Mouse (Mus musculus) adrenal gland, postnatal 10 days (tissue): ENCODE measurements around the gene Med11. TPM values are rescaled to one million over a fixed set of nuclear protein-coding genes. Genes with fewer than 3 reads are reported as not detected.
"Not testable (repeated sequence)": the region's sequence is repeated elsewhere in the genome, so short reads cannot be mapped to it uniquely, and the experiment has no call there.

Experiments
- DNase-seq: peaks from one replicate; pipeline ENCODE4 v3.0.0; 2021; ENCODE audit warnings: mixed read lengths
- long read RNA-seq, 2 experiments: library from polyadenylated mRNA; stranded (forward); transcript quantifications; one replicate each; pipeline ENCODE4 v2.0.0; 2021
- total RNA-seq, 2 experiments: library from RNA; stranded (reverse); gene quantifications; 2 replicates each; pipeline ENCODE4 v1.2.3; 2021

The Med11 gene
- total RNA-seq: 10 to 100 TPM; 16.1 to 18.5 TPM
- long read RNA-seq, experiment 1, transcript Med11-201 (3 exons, 902 nt): major isoform, 12 of 30 reads
- long read RNA-seq, experiment 1, partial matches to known transcripts: 0 of 30 reads
- long read RNA-seq, experiment 1, other reads (novel, unspliced or antisense): 15 of 30 reads
- long read RNA-seq, experiment 2, transcript Med11-201 (3 exons, 902 nt): major isoform, 5 of 11 reads
- long read RNA-seq, experiment 2, partial matches to known transcripts: 0 of 11 reads
- long read RNA-seq, experiment 2, other reads (novel, unspliced or antisense): 3 of 11 reads

- DNase-seq: peak; percentile 96
Measured at GRCm38 (mm10) chr11:70451797-70452498, at the start of gene Med11. Gene Med11 (plus strand): TSS chr11:70451919.

DNA sequence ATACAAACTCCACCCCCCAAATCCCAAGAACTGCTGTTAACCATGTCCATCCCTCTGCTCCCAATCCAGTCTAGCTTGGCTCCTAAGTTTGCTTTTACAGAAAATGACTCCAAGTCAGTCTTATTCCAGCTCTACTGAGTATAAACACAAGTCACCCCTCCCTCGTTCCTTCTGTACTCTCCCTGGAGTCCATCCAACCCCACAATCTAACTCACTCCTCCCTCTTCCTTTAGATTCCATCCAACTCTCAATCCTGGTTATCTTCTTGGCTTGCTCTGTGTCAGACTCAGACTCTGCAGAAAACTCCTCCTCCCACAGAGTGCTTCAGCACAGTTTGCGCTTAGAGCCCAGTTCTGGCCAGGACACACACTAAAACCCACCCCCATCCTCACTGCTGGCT is 48.1 kb upstream of the Med11 start:
- no peak for DNase-seq

DNA sequence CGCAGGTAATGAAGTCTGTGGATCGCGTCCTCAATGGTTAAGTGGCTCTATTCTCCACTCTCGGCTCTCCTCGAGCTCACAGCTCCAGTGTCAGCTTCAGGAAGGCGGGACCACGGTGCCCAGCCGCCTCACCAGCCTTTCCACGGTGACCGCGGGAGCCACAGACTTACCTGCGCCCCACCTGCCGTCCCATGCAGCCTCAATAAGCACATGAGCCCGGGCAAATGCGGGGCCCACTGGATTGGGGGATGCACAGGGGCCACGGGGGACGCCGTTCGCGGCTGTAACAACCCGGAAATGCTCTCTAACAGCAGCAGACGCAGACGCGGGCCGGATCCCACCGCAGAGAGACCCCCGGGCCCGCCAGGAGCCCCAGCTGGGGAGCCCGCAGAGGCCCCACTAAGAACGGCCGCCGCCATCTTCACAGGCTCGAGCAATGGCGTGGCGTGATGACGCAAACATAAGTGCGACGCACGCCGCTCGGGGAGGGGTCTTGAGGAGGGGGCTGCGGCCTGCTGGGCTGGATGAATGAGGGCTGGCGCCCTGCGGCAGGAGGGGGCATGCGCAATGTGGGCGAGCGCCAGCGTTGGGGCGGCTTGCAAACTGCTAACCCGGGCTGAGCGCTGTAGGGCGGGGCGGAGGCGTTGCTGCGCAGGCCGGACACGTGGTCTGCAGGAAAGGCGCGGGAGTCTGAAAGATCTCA is 42.0 kb upstream of the Med11 start, which contains the start of gene Pelp1:
Gene Pelp1, minus strand, starts transcription at position 438 of the 703 bp plus-strand sequence.
- DNase-seq: peak; percentile 91

- no peak for DNase-seq
Measured at GRCm38 (mm10) chr11:70410297-70410643, 41.4 kb upstream of the Med11 start.

DNA sequence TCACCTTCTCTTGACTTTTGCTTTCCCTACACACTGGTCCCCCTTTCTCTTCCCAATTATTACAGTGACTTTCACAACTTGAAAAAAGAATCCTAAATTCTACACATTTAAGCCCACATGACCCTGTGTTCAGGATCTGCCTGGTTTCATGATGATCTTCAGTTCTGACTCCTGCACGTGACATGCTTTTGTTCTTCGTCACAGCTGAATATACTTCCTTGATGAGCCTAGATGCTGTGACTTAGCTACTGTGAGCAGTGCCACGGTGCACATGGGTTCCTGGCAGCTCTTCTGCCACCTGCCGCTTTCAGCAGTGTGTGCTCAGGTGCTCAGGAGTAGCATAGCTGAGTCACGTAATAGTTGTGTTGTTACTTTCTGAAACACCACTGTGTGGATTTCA is 39.1 kb upstream of the Med11 start:
- no peak for DNase-seq

DNA sequence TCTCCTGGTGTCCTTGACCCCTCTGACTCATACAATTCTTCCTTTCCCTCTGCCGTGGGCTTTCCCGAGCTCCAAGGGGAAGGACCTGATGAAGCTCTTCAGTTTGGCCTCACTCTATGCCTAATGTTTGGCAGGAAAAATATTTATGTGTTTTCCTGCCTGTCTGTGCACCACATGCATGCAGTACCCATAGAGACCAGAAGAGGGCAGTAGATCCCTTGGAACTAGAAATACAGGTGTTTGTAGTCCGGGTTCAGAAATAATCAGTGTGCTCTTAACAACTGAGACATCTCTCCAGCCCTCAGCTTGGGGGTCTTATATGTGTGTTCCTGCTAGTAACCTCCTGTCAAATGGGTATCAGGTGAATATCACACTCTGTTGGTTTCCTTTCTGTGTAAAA is 37.8 kb upstream of the Med11 start:
- DNase-seq: peak; percentile 87

- no peak for DNase-seq
Measured at GRCm38 (mm10) chr11:70418199-70418598, 33.5 kb upstream of the Med11 start.

DNA sequence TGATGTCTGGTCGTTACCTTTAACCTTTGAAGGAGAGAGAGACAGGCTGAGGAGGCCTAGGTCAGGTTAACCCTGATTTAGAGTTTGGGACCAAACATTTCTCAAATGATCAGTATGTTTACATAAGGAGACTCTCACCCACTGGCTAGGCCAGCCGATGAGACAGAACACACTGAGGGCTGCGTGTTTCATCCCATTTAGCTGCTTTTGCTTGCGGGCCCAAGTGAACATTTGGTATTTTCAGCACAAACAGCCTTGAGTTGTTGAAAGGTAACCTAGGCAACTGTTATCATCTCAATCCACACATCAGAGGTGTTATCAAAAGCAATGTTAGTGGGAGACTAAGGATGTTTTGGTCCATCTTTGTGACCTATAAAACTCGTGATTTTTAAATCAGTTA is 32.2 kb upstream of the Med11 start:
- no peak for DNase-seq

DNA sequence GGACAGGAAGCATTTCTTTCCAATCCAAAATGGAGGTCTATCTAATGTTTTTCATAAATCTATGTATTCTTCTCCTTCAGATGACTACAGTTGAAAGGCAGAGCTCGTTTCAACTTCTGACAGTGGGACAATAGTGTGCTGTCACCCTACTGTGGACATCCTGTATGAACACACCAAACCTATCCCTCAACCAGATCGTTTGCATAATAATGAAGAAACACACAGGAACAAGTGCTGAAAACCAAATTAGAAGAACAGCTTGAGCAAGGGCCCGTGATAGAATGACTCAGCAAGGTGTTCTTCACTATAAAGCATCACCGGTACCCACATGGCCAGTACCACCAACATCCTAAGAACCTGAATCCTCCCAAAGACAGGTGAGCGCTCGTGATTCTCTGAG is 25.1 kb upstream of the Med11 start:
- DNase-seq: not testable (repeated sequence)

- no peak for DNase-seq
Measured at GRCm38 (mm10) chr11:70431574-70431973, 20.1 kb upstream of the Med11 start.

DNA sequence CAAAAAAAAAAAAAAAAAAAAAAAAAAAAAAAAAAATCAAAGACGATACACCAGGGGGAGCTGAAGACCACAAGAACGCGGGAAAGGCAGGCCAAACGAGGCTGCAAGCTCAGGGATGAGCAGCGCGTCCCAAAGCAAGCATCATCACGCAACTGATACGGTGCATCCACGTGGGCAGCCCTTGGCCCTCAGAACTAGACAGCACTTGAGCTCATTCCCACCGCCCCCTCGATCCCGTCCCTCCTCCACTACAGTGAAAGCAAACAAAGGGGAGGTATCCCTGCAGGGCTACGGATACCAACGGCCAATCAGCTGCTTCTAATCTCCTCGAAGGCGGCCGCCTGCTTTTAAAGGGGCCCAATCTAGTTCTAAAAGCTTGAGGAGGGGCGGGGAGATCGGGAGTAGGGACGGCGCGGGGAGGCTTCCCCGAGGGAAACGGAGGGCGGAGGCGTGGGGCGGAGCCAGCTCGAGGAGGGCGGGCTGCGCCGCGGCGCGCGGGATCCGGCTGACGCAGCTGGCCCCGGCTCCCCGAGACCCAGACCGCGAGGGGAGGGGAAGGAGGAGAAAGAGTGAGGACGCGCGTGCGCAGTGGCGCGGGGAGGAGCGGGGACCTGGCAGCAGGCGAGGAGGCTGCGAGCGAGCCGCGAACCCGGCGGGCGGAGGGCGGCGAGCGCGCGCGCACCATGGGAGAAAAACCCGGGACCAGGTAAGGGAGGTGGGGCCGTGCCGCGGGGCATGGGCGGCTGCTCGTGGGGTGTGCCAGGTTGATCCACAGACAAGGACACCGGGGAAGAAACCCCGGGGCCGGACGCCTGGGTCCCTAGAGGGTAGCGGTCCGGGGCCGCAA is 19.4 kb upstream of the Med11 start, which contains the start of gene Arrb2:
Gene Arrb2, plus strand, starts transcription at position 588 of the 847 bp plus-strand sequence.
- peak; percentile 98 for DNase-seq

DNA sequence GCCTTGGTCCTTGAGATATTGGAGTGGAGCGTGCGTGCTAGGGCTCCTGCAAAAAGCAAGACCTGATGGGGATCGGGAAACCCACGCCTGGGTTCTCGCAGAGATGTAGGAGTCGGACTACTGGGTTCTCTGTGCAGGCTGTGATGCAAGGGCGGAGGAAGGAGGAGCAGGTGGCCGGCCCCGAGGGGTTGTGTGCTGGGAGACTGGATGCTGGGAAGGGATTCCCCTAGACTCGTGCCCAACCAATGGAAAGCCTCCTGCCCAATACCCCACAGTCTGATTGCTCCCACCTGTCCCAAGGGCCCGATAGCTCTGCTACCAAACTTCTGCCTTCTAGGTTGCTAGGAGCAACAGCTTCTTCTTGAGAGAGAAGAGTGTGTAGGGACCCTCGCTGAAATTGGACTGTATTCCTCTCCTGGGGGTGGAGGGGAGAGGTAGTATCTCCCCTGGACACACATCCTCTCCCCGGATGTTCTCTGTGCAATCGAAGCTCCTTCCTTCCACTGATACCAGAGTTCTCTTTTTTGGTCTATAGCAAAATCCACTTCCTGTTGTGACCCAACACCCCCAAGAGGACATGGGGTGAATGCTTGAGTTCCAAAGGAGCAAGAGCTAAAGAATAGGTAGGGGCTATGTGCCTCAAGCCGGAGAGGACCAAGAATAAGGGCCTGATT is 18.7 kb upstream of the Med11 start:
- no peak for DNase-seq

- DNase-seq: no peak
Measured at GRCm38 (mm10) chr11:70433569-70433943, 18.2 kb upstream of the Med11 start.

GRCm38 (mm10) chr11:70433951-70434350 is 17.8 kb upstream of the Med11 start:
- no peak for DNase-seq

DNA sequence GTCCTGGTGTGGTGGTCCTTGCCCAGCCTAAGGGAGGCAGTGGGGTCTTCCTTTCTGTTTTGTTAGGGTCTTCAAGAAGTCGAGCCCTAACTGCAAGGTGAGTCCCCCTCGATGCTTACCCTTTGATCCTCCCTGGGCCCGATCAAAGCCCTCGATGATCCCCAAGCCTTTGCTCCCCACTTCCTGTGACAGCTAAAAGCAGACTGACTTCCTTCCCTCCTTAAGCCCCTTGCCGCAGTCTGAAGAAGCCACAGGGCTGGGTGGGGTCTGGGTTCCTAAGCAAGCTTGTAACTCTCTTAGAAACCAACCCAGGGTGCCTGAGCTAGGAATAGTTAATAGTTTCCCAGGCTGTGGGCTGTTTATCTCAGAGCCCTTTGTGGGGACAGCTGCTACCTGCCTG is 16.2 kb upstream of the Med11 start:
- DNase-seq: no peak

DNA sequence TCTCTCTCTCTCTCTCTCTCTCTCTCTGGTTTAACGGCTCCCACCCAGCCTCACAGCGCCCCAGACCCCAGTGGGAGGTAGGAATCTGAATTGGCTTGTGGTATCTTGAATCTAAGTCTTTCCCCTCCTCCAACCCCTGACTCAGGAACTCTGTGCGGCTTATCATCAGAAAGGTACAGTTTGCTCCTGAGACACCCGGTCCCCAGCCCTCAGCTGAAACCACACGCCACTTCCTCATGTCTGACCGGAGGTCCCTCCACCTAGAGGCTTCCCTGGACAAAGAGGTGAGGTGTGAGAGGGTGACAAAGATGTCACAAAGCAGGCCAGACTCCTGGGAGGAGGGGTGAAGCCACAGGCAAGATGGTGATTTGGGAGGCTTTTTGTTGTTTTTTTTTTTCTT is 14.3 kb upstream of the Med11 start:
- no peak for DNase-seq

GRCm38 (mm10) chr11:70438728-70439374 is 12.9 kb upstream of the Med11 start:
- no peak for DNase-seq

DNA sequence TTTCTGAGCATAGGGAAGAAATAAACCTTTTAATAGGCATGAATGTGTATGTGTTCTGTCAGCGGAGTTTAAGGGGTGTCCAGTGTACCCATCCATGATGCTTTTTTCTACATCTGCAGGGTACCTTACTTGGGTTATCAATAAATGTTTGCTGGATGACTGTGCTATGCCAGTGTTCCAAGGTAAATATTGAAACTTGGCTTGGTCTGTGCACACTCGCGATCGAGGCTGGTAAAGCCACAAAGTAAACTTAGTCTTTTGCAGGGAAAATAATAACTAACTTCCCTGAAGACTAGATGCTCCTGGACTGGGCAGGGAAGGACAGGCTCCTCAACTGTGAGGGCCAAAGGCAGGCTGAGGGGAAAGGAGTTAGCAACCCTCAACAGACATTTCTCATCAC is 11.1 kb upstream of the Med11 start:
- DNase-seq: no peak

- no peak for DNase-seq
Measured at GRCm38 (mm10) chr11:70441882-70442281, 9.8 kb upstream of the Med11 start.

- no peak for DNase-seq
Measured at GRCm38 (mm10) chr11:70443964-70444363, 7.8 kb upstream of the Med11 start.

DNA sequence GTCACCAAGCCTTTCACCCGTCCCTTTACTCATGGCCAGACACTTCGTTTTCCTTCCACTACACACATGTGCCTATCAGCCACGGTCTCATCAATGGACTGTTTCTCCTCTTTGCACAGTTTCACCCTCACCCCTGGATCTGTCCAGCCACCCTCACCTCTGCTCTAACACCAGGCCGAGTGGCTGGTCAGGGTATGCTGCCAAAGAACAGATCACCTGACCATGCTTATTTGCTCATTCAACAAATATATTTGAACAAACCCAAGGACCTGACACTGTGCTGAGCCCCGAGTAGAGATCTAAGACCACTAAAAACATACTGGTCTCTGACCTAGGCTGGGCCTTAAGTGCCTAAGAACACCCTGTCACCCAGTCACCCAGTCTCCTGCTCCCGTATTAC is 7.1 kb upstream of the Med11 start:
- DNase-seq: no peak
